Mouse (Mus musculus) embryonic facial prominence, embryonic 14.5 days (tissue): ENCODE results near the gene Atp6ap1l. TPM values are rescaled to one million over a fixed set of nuclear protein-coding genes. Genes with fewer than 3 reads are reported as not detected.

Source experiments
- ATAC-seq: fragments of 200-750 bp; cut with Nextera tagmentation; 2 replicates; pipeline ENCODE4 v1.8.0; 2017; ENCODE audit warnings: low read depth, moderate number of reproducible peaks, moderate TSS enrichment
- DNase-seq: peaks from one replicate; pipeline ENCODE4 v3.0.0-alpha.2; 2015; ENCODE audit warnings: low spot score
- H3K27ac ChIP-seq: fragments of 300-500 bp; sonication (generic); replicated peaks from 2 replicates; pipeline ENCODE4 v1.5.1; 2014; ENCODE audit warnings: low read depth, mild to moderate bottlenecking, low read length, moderate library complexity
- H3K27me3 ChIP-seq: fragments of 300-500 bp; sonication (generic); replicated peaks from 2 replicates; pipeline ENCODE4 v1.6.1; 2014; ENCODE audit warnings: low read length; ENCODE audit not compliant: control insufficient read depth, insufficient read depth
- H3K36me3 ChIP-seq: fragments of 300-500 bp; sonication (generic); 2 replicates; pipeline ENCODE4 v1.6.1; 2014; ENCODE audit warnings: low read length, mixed read lengths; ENCODE audit not compliant: control insufficient read depth, insufficient read depth
- H3K4me1 ChIP-seq: fragments of 300-500 bp; sonication (generic); 2 replicates; pipeline ENCODE4 v1.6.1; 2014; ENCODE audit warnings: antibody characterized with exemption, low read length; ENCODE audit not compliant: control insufficient read depth, insufficient read depth
- H3K4me2 ChIP-seq: fragments of 300-500 bp; sonication (generic); 2 replicates; pipeline ENCODE4 v1.6.1; 2014; ENCODE audit warnings: low read depth, mild to moderate bottlenecking, low read length, moderate library complexity, mixed read lengths
- H3K4me3 ChIP-seq: fragments of 300-500 bp; sonication (generic); 2 replicates; pipeline ENCODE4 v1.5.1; 2014; ENCODE audit warnings: low read depth, mild to moderate bottlenecking, low read length
- H3K9ac ChIP-seq: fragments of 300-500 bp; sonication (generic); 2 replicates; pipeline ENCODE4 v1.6.1; 2014; ENCODE audit warnings: low read depth, mild to moderate bottlenecking, low read length, moderate library complexity, mixed read lengths
- H3K9me3 ChIP-seq: fragments of 300-500 bp; sonication (generic); 2 replicates; pipeline ENCODE4 v1.6.1; 2016; ENCODE audit warnings: low read length; ENCODE audit not compliant: control insufficient read depth
- WGBS: fragments of 180-500 bp; shearing (Covaris S2); extraction: QIAGEN DNeasy Blood & Tissue Kit; methylation state at CpG from one replicate; pipeline ENCODE4 v1.1.7; 2014; 5-methylcytosine and 5-hydroxymethylcytosine counted together
- polyA plus RNA-seq: library from polyadenylated mRNA; unstranded; fragments of >200 nt; fragmentation: Nextera tagmentation; extraction: Ambion mirVana; gene quantifications from 2 replicates; pipeline ENCODE4 v1.2.1, GENCODE M21; 2014

Atp6ap1l gene
- polyA plus RNA-seq, 1 experiment from 2014 or later, result 0.90 TPM

DNA sequence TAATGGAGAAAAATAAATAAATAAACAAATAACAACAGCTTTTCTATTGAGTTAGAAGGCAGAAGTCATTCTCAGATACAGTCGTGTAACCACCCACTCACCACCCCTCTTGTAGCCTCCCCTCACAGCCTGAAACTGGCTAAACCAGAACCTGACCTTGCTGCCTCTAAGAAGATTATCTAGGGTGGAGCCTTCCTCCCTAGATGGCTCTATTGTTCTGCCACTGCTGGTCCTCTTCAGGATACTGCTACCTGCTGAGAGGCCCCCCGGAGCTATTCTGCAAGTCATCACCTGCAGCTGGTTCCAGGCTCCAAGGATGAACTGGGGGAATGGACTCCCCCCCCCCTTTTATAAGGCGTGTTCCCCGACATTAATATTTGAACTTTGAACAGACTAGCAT is 36.0 kb downstream of the Atp6ap1l start:
- H3K9me3 ChIP-seq, result no peaks in the 10 kb centered on the region
- 26% methylated on average over 4 of the region's 4 CpGs for WGBS
- ATAC-seq (no peak), DNase-seq (no peak)
- no peak overlapping the region for H3K4me2 ChIP-seq
- H3K4me3 ChIP-seq, result no peak overlapping the region
- H3K9ac ChIP-seq, result no peak overlapping the region
- H3K4me1 ChIP-seq, result peaks cover 10% of the 10 kb centered on the region; the same call in 1 of the 2 replicates
- H3K27ac ChIP-seq, result no peak overlapping the region
- no peaks in the 10 kb centered on the region for H3K36me3 ChIP-seq
- no peaks in the 10 kb centered on the region for H3K27me3 ChIP-seq

- H3K4me1 ChIP-seq, result 0 out of 2 replicates have a peak, but pooled peaks cover 3% of the 10 kb centered on the region
- no peak overlapping the region for H3K9ac ChIP-seq
- H3K9me3 ChIP-seq, result no peaks in the 10 kb centered on the region
- H3K4me2 ChIP-seq, result no peak overlapping the region
- 66% methylated on average over 3 of the region's 3 CpGs for WGBS
- no peaks in the 10 kb centered on the region for H3K36me3 ChIP-seq
- DNase-seq, result no peak
- no peaks in the 10 kb centered on the region for H3K27me3 ChIP-seq
- ATAC-seq, result no peak
- no peak overlapping the region for H3K4me3 ChIP-seq
- no peak overlapping the region for H3K27ac ChIP-seq
Measured at GRCm38 (mm10) chr13:90862138-90862537, 43.0 kb downstream of the Atp6ap1l start.

DNA sequence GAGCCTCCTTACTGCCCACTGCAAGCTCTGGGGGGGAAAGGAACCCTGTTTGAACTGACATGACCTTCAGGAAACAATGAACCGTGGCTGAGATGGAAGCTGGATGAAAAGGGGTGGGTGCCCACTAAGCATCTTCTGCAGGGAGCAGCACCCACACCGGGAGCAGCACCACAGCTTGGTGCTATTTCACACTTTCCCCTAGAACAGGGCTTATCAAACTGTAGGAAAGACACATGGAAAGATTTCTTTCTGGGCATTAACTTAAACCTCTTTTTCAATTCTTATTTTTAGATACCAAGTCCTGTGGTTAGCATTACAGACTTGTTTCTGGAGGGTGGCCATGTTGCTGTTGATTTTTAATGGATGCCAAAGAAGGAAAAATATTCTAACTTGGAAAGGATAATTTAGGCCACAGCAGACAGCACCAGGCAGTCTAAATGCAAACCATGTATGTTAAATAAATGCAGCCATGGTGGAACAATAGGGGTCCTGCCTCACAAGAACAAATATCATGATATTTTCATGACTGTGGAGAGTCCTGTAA is 44.2 kb downstream of the Atp6ap1l start:
- H3K36me3 ChIP-seq, result no peaks in the 10 kb centered on the region
- H3K27me3 ChIP-seq, result no peaks in the 10 kb centered on the region
- ATAC-seq (no peak), DNase-seq (peak; percentile 50)
- no peak overlapping the region for H3K4me3 ChIP-seq
- no peak overlapping the region for H3K4me2 ChIP-seq
- no peak overlapping the region for H3K9ac ChIP-seq
- peaks cover 7% of the 10 kb centered on the region; the same call in 1 of the 2 replicates for H3K4me1 ChIP-seq
- 51% methylated on average over 2 of the region's 2 CpGs for WGBS
- peak overlapping the region; percentile 65 for H3K27ac ChIP-seq
- H3K9me3 ChIP-seq, result no peaks in the 10 kb centered on the region

- no peak for DNase-seq
- WGBS, result 82% methylated on average over 5 of the region's 5 CpGs
- Histone ChIP-seq H3K9ac (no peak overlapping the region), H3K4me3 (no peak overlapping the region), H3K36me3 (no peaks in the 10 kb centered on the region), H3K4me2 (no peak overlapping the region), H3K27ac (no peak overlapping the region), H3K27me3 (no peaks in the 10 kb centered on the region), H3K4me1 (peaks cover 12% of the 10 kb centered on the region), H3K9me3 (0 out of 2 replicates have a peak, but pooled peaks cover 11% of the 10 kb centered on the region)
- no peak for ATAC-seq
Measured at GRCm38 (mm10) chr13:90852727-90853630, 52.2 kb downstream of the Atp6ap1l start.

GRCm38 (mm10) chr13:90851795-90852194 is 53.4 kb downstream of the Atp6ap1l start:
- no peak overlapping the region for H3K4me2 ChIP-seq

DNA sequence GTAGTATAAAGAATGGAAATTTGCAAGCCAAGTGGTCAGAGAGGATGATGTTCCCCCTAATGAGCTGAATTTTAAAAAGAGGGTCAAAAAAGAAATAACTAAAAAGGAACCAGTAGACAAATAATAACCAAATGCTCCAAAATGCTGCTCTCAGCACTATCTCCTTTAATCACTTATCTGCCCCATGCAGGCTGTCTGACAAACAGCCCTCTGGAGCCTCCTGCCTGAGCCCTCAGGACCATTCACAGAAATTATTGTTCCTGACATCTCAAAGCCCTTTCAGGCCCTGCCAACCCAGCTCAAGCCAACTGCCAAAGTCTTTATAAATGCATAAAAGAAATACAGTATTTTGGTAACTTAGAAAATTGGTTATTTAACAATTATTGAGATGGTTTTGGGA is 61.0 kb downstream of the Atp6ap1l start:
- ATAC-seq (no peak), DNase-seq (no peak)
- Histone ChIP-seq H3K4me1 (0 out of 2 replicates have a peak, but pooled peaks cover 3% of the 10 kb centered on the region), H3K9ac (no peak overlapping the region), H3K4me2 (no peak overlapping the region), H3K36me3 (no peaks in the 10 kb centered on the region), H3K27ac (no peak overlapping the region), H3K27me3 (no peaks in the 10 kb centered on the region), H3K9me3 (0 out of 2 replicates have a peak, but pooled peaks cover 2% of the 10 kb centered on the region), H3K4me3 (no peak overlapping the region)

More at GRCm38 (mm10) chr13:90851795-90852194, 53.4 kb downstream of the Atp6ap1l start:
- ATAC-seq (no peak), DNase-seq (no peak)
- H3K9me3 ChIP-seq, result 0 out of 2 replicates have a peak, but pooled peaks cover 11% of the 10 kb centered on the region
- H3K4me1 ChIP-seq, result peaks cover 12% of the 10 kb centered on the region
- no peak overlapping the region for H3K4me3 ChIP-seq
- no peaks in the 10 kb centered on the region for H3K27me3 ChIP-seq
- WGBS, result 76% methylated on average over 4 of the region's 4 CpGs
- H3K27ac ChIP-seq, result no peak overlapping the region
- H3K36me3 ChIP-seq, result no peaks in the 10 kb centered on the region
- H3K9ac ChIP-seq, result no peak overlapping the region

DNA sequence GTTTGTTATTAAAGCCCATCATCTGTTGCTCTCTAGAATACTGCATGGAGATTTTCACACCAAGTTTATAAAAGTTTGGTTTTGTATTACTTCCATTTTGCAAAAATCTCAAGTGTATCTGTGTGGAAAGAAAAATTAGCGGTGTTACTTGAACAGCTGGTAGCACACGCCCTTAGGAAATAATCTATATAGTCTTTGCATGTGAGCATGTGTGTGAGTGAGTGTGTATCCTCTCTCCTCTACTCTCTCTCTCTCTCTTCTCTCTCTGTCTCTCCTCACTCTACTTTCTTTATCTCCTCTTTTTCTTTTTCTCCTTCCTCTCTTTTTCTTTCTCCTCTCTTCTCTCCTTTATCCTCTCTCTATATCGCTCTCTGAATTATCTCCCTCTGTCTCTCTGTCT is 61.7 kb downstream of the Atp6ap1l start:
- H3K9ac ChIP-seq, result no peak overlapping the region
- ATAC-seq, result no peak

GRCm38 (mm10) chr13:90841213-90841553 is 64.0 kb downstream of the Atp6ap1l start:
- H3K9ac ChIP-seq, result no peak overlapping the region
- no peak overlapping the region for H3K4me2 ChIP-seq
- no peaks in the 10 kb centered on the region for H3K36me3 ChIP-seq
- H3K4me3 ChIP-seq, result no peak overlapping the region
- 46% methylated on average over 5 of the region's 5 CpGs for WGBS
- H3K9me3 ChIP-seq, result no peaks in the 10 kb centered on the region
- ATAC-seq (no peak), DNase-seq (no peak)
- H3K4me1 ChIP-seq, result 0 out of 2 replicates have a peak, but pooled peaks cover 9% of the 10 kb centered on the region
- H3K27me3 ChIP-seq, result no peaks in the 10 kb centered on the region
- H3K27ac ChIP-seq, result no peak overlapping the region

More for the DNA sequence above, 61.7 kb downstream of the Atp6ap1l start:
- Histone ChIP-seq H3K9me3 (no peaks in the 10 kb centered on the region), H3K4me3 (no peak overlapping the region), H3K4me2 (no peak overlapping the region), H3K36me3 (no peaks in the 10 kb centered on the region), H3K27ac (no peak overlapping the region), H3K27me3 (no peaks in the 10 kb centered on the region), H3K4me1 (0 out of 2 replicates have a peak, but pooled peaks cover 7% of the 10 kb centered on the region)
- no peak for DNase-seq
- WGBS, result 84% methylated on average over 3 of the region's 3 CpGs
